In genomic region chr19:56077491-56077890, GRCm38 (mm10) we compare ENCODE assay signal across 14 mouse cellular contexts.
"Had no signal": no experiment of that assay in that cellular context is flagged by ENCODE, and none has a peak within 500 bp of the region (broad histone marks: within the 10 kb centered on the region; RNA-seq: fewer than 3 reads in every experiment).

No protein-coding gene starts in this region.

- H3K4me3 ChIP-seq: lung, embryonic 15.5 days; megakaryocyte, embryonic 14.5 days; midbrain, embryonic 13.5 days; midbrain, embryonic 15.5 days; neural tube, embryonic 12.5 days; stomach, embryonic 15.5 days had no signal

- H3K4me1 ChIP-seq: lung, embryonic 15.5 days; megakaryocyte, embryonic 14.5 days; midbrain, embryonic 13.5 days; midbrain, embryonic 15.5 days; neural tube, embryonic 12.5 days; stomach, embryonic 15.5 days had no signal

- H3K27ac ChIP-seq: lung, embryonic 15.5 days; macrophage; midbrain, embryonic 13.5 days; midbrain, embryonic 15.5 days; neural tube, embryonic 12.5 days; stomach, embryonic 15.5 days; stomach, postnatal 0 days had no signal

- DNase-seq: lung, adult 2 months; lung, postnatal 14 days; lung, postnatal 36 days; right cerebral cortex, postnatal 14 days; thymus, adult 2 months; thymus, postnatal 36 days had no signal
